Mouse (Mus musculus) hindbrain, postnatal 0 days (tissue): ENCODE measurements at regions not wholly inside any gene's neighbourhood (a gene's known extent, or its start where the extent isn't known, plus 50 kb on each side); places are given as distances from the start of the nearest gene placed in this dataset.

Experiments used
- ATAC-seq: fragments of 200-750 bp; cut with Nextera tagmentation; 2 replicates; pipeline ENCODE4 v1.8.0; 2017; ENCODE audit warnings: mild to moderate bottlenecking, moderate TSS enrichment, moderate library complexity
- DNase-seq: peaks from one replicate; pipeline ENCODE4 v3.0.0-alpha.2; 2015; ENCODE audit warnings: low spot score
- H3K27ac ChIP-seq: fragments of 300-500 bp; sonication (generic); 2 replicates; pipeline ENCODE4 v1.5.1; 2014; ENCODE audit warnings: mild to moderate bottlenecking
- H3K27me3 ChIP-seq: fragments of 300-500 bp; sonication (generic); 2 replicates; pipeline ENCODE4 v1.6.1; 2014; ENCODE audit warnings: low read length, mixed read lengths; ENCODE audit not compliant: insufficient read depth
- H3K36me3 ChIP-seq: fragments of 300-500 bp; sonication (generic); 2 replicates; pipeline ENCODE4 v1.6.1; 2014; ENCODE audit warnings: low read length, mixed read lengths; ENCODE audit not compliant: insufficient read depth
- H3K4me1 ChIP-seq: fragments of 300-500 bp; sonication (generic); 2 replicates; pipeline ENCODE4 v1.6.1; 2014; ENCODE audit warnings: antibody characterized with exemption, low read length, mixed read lengths; ENCODE audit not compliant: insufficient read depth
- H3K4me2 ChIP-seq: fragments of 300-500 bp; sonication (generic); 2 replicates; pipeline ENCODE4 v1.6.1; 2014; ENCODE audit warnings: low read depth, mild to moderate bottlenecking, low read length, moderate library complexity, mixed read lengths
- H3K4me3 ChIP-seq: fragments of 300-500 bp; sonication (generic); 2 replicates; pipeline ENCODE4 v1.5.1; 2014; ENCODE audit warnings: low read length
- H3K9ac ChIP-seq: fragments of 300-500 bp; sonication (generic); replicated peaks from 2 replicates; pipeline ENCODE4 v1.6.1; 2014; ENCODE audit warnings: mild to moderate bottlenecking, low read length, moderate library complexity, mixed read lengths
- H3K9me3 ChIP-seq: fragments of 300-500 bp; sonication (generic); 2 replicates; pipeline ENCODE4 v1.6.1; 2016; ENCODE audit warnings: low read length, mixed read lengths
- CTCF ChIP-seq: IDR thresholded peaks from 2 replicates; pipeline ENCODE4 v1.5.1; 2016; ENCODE audit warnings: antibody characterized with exemption, control low read depth, low read depth
- WGBS: fragments of 180-500 bp; shearing (Covaris S2); extraction: QIAGEN DNeasy Blood & Tissue Kit; methylation state at CpG from one replicate; pipeline ENCODE4 v1.1.7; 2014; 5-methylcytosine and 5-hydroxymethylcytosine counted together

GRCm38 (mm10) chr14:90821309-90821708, 2350.1 kb upstream of the Pcdh20 start:
- H3K4me1 ChIP-seq: no peaks in the 10 kb centered on the region
- H3K9me3 ChIP-seq: no peaks in the 10 kb centered on the region
- no peaks in the 10 kb centered on the region for H3K27me3 ChIP-seq
- no peak overlapping the region for H3K9ac ChIP-seq
- no peak overlapping the region for H3K4me2 ChIP-seq
- WGBS: 73% methylated on average over 2 of the region's 2 CpGs
- no peak overlapping the region for H3K27ac ChIP-seq
- no peaks in the 10 kb centered on the region for H3K36me3 ChIP-seq
- no peak overlapping the region for H3K4me3 ChIP-seq
- no peak for ATAC-seq
- peak; percentile 1 for DNase-seq
- TF ChIP-seq CTCF: no peak

GRCm38 (mm10) chr14:90810223-90810622, 2339.0 kb upstream of the Pcdh20 start:
- no peak overlapping the region for H3K4me3 ChIP-seq
- no peak for TF ChIP-seq CTCF
- H3K9ac ChIP-seq: no peak overlapping the region
- H3K4me2 ChIP-seq: no peak overlapping the region
- no peaks in the 10 kb centered on the region for H3K36me3 ChIP-seq
- no peaks in the 10 kb centered on the region for H3K4me1 ChIP-seq
- H3K9me3 ChIP-seq: no peaks in the 10 kb centered on the region
- ATAC-seq (no peak), DNase-seq (no peak)
- H3K27ac ChIP-seq: no peak overlapping the region
- H3K27me3 ChIP-seq: no peaks in the 10 kb centered on the region

- no peak overlapping the region for H3K9ac ChIP-seq
- no peak for ATAC-seq
- DNase-seq: no peak
- no peaks in the 10 kb centered on the region for H3K36me3 ChIP-seq
- H3K27ac ChIP-seq: no peak overlapping the region
- WGBS: 89% methylated on average over 5 of the region's 5 CpGs
- H3K4me1 ChIP-seq: no peaks in the 10 kb centered on the region
- no peak for TF ChIP-seq CTCF
- no peaks in the 10 kb centered on the region for H3K27me3 ChIP-seq
- H3K9me3 ChIP-seq: no peaks in the 10 kb centered on the region
- no peak overlapping the region for H3K4me3 ChIP-seq
- H3K4me2 ChIP-seq: no peak overlapping the region
These were observed 2318.7 kb upstream of the Pcdh20 start for GRCm38 (mm10) chr14:90789718-90790496.
